Mouse (Mus musculus): ENCODE measurements around the gene Vwf. TPM values are rescaled to one million over a fixed set of nuclear protein-coding genes. Genes with fewer than 3 reads are reported as not detected.

Vwf gene
- polyA plus RNA-seq, 1 experiment = 15.4 TPM

DNA sequence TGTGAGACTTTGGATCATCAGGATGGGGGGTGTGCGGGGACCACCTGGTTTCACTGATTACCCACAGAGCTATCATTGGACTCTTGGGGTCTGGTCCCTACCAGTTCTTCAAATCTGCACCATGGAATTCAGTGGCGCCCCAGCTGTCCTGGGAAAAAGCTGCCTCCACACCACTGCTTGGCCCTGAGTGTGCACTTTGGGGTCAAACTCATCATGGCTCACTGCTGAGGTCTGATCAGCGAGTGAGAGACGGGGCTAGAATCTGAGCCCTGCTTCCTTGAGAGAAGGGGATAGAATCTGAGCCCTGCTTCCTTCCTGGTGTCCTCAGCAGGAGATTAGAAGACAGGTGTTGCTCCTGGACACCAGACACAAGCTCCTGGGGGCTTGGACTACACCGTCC, 55.8 kb downstream of the Vwf start:
- Histone ChIP-seq H3K27ac (ENCODE audit: control insufficient read depth, insufficient read depth, low read depth, low read length) (no peak overlapping the region), H3K4me3 (ENCODE audit: control insufficient read depth, low read depth, low read length) (no peak overlapping the region)

DNA sequence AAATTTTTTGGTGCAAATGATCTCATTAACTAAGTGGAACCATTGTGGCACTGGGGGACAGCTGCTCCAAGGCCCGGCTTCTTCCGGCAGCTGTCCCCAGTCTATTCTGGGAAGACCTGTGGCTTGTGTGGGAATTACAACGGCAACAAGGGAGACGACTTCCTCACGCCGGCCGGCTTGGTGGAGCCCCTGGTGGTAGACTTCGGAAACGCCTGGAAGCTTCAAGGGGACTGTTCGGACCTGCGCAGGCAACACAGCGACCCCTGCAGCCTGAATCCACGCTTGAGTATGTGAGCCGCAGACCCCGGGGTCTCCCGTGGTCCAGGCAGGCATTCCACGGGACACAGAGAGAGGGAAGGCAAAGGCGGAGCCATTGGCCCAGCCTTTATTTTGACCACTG, 56.7 kb downstream of the Vwf start:
- Histone ChIP-seq H3K27ac (ENCODE audit: control insufficient read depth, insufficient read depth, low read depth, low read length) (no peak overlapping the region), H3K4me1 (ENCODE audit: control insufficient read depth, insufficient read depth, low read length) (no peaks in the 10 kb centered on the region; the same call in 1 of the 2 replicates), H3K27me3 (ENCODE audit: control insufficient read depth, insufficient read depth, low read length) (no peaks in the 10 kb centered on the region), H3K36me3 (ENCODE audit: control insufficient read depth, insufficient read depth, low read length) (no peaks in the 10 kb centered on the region), H3K4me3 (ENCODE audit: control insufficient read depth, low read depth, low read length) (no peak overlapping the region)
- TF ChIP-seq CTCF (IDR thresholded peaks at IDR 0.05; ENCODE audit: control insufficient read depth, insufficient read depth, insufficient replicate concordance, low read depth, low read length) = peak; percentile 59
- TF ChIP-seq POLR2A (IDR thresholded peaks at IDR 0.05; ENCODE audit: control insufficient read depth, low read depth, low read length) = no peak

More for the DNA sequence above, 55.8 kb downstream of the Vwf start:
- no peaks in the 10 kb centered on the region; the same call in 1 of the 2 replicates for H3K4me1 ChIP-seq (ENCODE audit: control insufficient read depth, insufficient read depth, low read length)
- H3K36me3 ChIP-seq (ENCODE audit: control insufficient read depth, insufficient read depth, low read length) = no peaks in the 10 kb centered on the region
- H3K27me3 ChIP-seq (ENCODE audit: control insufficient read depth, insufficient read depth, low read length) = no peaks in the 10 kb centered on the region
- no peak for TF ChIP-seq POLR2A (IDR thresholded peaks at IDR 0.05; ENCODE audit: control insufficient read depth, low read depth, low read length)
- TF ChIP-seq CTCF (IDR thresholded peaks at IDR 0.05; ENCODE audit: control insufficient read depth, insufficient read depth, insufficient replicate concordance, low read depth, low read length) = no peak

DNA sequence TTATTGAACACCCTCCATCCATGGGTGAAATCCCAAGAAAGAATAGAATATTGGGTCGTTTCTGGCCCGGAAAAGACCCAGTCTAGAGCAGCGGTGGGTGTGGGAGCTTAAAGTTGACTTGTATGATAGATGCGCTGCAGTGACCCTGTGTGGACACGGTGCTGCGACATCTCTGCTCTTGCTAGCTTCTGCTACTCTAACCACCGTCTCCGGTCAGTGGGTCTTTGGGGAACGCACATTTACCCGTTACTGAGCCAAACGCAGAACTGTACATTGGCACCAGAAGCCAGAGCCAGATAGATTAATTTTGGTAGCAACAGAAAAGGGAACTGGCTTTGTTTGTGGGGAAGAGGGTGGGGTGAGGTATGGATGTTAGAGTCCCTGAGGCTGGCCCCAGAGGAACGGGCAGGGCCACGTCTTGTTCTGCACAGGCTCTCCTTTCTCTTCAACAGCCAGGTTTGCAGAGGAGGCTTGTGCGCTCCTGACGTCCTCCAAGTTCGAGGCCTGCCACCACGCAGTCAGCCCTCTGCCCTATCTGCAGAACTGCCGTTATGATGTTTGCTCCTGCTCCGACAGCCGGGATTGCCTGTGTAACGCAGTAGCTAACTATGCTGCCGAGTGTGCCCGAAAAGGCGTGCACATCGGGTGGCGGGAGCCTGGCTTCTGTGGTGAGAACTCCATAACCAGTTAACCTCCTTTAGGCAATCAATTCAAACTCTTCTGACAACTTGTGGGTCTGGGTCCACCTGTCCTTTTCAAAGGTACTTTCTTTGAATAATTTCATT, 57.3 kb downstream of the Vwf start:
- peak; percentile 14; the same call in 1 of the 2 replicates for TF ChIP-seq CTCF (IDR thresholded peaks at IDR 0.05; ENCODE audit: control insufficient read depth, insufficient read depth, insufficient replicate concordance, low read depth, low read length)
- no peak for TF ChIP-seq POLR2A (IDR thresholded peaks at IDR 0.05; ENCODE audit: control insufficient read depth, low read depth, low read length)
- H3K4me3 ChIP-seq (ENCODE audit: control insufficient read depth, low read depth, low read length) = no peak overlapping the region
- no peaks in the 10 kb centered on the region for H3K27me3 ChIP-seq (ENCODE audit: control insufficient read depth, insufficient read depth, low read length)
- no peaks in the 10 kb centered on the region; the same call in 1 of the 2 replicates for H3K4me1 ChIP-seq (ENCODE audit: control insufficient read depth, insufficient read depth, low read length)
- H3K36me3 ChIP-seq (ENCODE audit: control insufficient read depth, insufficient read depth, low read length) = no peaks in the 10 kb centered on the region
- H3K27ac ChIP-seq (ENCODE audit: control insufficient read depth, insufficient read depth, low read depth, low read length) = no peak overlapping the region

DNA sequence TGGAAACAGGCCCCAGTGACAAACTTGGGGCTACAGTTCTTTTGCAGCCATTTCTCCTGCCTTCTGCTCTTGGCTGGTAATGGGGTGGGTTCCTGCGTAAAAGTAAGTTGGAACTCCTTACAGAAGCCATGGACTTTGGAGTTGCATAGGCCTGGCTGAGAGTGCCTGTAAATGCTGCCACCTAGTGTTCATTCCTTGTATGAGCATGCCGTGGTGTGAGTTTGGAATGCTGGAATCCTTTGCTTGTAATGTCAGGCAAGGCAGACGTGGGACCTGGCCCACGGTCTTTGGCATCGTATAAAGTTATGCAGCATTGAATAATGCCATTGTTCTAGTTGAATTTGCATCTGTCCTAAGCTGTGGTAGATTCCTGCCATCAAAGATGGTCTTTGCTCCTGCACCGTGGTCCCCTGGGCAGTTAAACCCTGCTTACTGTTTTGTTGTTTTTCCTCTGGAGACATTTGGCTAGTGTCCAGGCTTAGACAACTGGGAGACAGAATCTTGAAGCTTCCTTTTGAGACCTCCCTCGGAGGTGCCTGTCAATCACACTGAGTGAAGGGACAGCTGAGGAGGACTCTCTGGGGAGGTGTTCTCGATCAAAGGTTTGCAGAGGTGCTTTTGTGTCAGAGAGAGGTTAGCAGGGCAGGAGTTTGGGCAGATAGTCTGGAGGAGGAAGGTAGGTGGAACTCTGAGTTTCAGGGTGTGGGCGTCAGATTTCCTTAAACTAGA, 58.1 kb downstream of the Vwf start:
- H3K4me3 ChIP-seq (ENCODE audit: control insufficient read depth, low read depth, low read length) = no peak overlapping the region
- no peaks in the 10 kb centered on the region for H3K36me3 ChIP-seq (ENCODE audit: control insufficient read depth, insufficient read depth, low read length)
- no peak overlapping the region for H3K27ac ChIP-seq (ENCODE audit: control insufficient read depth, insufficient read depth, low read depth, low read length)
- no peaks in the 10 kb centered on the region for H3K27me3 ChIP-seq (ENCODE audit: control insufficient read depth, insufficient read depth, low read length)
- peak; percentile 67; the same call in 1 of the 2 replicates for TF ChIP-seq CTCF (IDR thresholded peaks at IDR 0.05; ENCODE audit: control insufficient read depth, insufficient read depth, insufficient replicate concordance, low read depth, low read length)
- no peak for TF ChIP-seq POLR2A (IDR thresholded peaks at IDR 0.05; ENCODE audit: control insufficient read depth, low read depth, low read length)
- H3K4me1 ChIP-seq (ENCODE audit: control insufficient read depth, insufficient read depth, low read length) = no peaks in the 10 kb centered on the region; the same call in 1 of the 2 replicates

DNA sequence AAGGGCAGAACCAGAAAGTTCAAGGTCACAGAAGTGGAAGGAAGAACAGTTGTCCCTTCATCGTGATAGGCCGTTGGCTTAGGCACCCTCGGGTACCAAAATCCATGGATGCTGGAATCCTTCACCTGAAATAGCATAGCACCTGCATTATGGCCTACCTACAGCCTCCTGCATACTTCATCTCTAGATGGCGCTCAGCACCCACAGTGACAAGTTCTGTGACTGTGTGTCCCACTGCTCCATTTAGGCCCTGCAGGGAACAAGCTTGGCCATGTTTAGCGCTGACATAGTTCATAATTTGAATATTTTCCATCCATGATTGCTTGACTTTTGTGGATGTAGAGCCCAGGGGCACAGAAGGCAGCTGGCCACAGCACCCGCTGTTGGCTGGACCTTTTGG, 62.5 kb downstream of the Vwf start:
- no peak overlapping the region for H3K4me3 ChIP-seq (ENCODE audit: control insufficient read depth, low read depth, low read length)
- no peak for TF ChIP-seq CTCF (IDR thresholded peaks at IDR 0.05; ENCODE audit: control insufficient read depth, insufficient read depth, insufficient replicate concordance, low read depth, low read length)
- no peak for TF ChIP-seq POLR2A (IDR thresholded peaks at IDR 0.05; ENCODE audit: control insufficient read depth, low read depth, low read length)
- no peak overlapping the region for H3K27ac ChIP-seq (ENCODE audit: control insufficient read depth, insufficient read depth, low read depth, low read length)
- no peaks in the 10 kb centered on the region for H3K27me3 ChIP-seq (ENCODE audit: control insufficient read depth, insufficient read depth, low read length)
- no peaks in the 10 kb centered on the region for H3K36me3 ChIP-seq (ENCODE audit: control insufficient read depth, insufficient read depth, low read length)
- no peaks in the 10 kb centered on the region; the same call in 1 of the 2 replicates for H3K4me1 ChIP-seq (ENCODE audit: control insufficient read depth, insufficient read depth, low read length)

DNA sequence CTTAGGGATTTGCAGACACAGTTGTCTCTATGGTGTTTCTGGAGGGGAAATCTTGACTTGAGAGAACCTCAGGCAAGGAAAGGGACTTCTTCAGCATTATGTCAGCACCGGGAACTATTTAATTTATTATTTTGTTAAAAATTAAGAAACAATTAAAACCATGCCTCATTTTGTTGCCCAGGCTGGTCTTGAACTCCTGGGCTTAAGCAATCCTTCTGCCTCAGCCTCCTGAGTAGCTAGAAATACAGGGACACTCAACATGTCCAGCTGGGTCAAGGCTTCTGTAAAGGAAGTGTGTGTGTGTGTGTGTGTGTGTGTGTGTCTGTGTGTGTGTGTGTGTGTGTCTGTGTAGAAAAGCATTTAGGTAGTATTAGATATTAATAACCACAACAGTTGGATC, 71.3 kb downstream of the Vwf start:
- no peaks in the 10 kb centered on the region for H3K4me1 ChIP-seq (ENCODE audit: control insufficient read depth, insufficient read depth, low read length)
- TF ChIP-seq POLR2A (IDR thresholded peaks at IDR 0.05; ENCODE audit: control insufficient read depth, low read depth, low read length) (no peak), CTCF (IDR thresholded peaks at IDR 0.05; ENCODE audit: control insufficient read depth, insufficient read depth, insufficient replicate concordance, low read depth, low read length) (no peak)
- no peak overlapping the region for H3K4me3 ChIP-seq (ENCODE audit: control insufficient read depth, low read depth, low read length)
- H3K36me3 ChIP-seq (ENCODE audit: control insufficient read depth, insufficient read depth, low read length) = no peaks in the 10 kb centered on the region
- H3K27me3 ChIP-seq (ENCODE audit: control insufficient read depth, insufficient read depth, low read length) = no peaks in the 10 kb centered on the region
- no peak overlapping the region for H3K27ac ChIP-seq (ENCODE audit: control insufficient read depth, insufficient read depth, low read depth, low read length)

DNA sequence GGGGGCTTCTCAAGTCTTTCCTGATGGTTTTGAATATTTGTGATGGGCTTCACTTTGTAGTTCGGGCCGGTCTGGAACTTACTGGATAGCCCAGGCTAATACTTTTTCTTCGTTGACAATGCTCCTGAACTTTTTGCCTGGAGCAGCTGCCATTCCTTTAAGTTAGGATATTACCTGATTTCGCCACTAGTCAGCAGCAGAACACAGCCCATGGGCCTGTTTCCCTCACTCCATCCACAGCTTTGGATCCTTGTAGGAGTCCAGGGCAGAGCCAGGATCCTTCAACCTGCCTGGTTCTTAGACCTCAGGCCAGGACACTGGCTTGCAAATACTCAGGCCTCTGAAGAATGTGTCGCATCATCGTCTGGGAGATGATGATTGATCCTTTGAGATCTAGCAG, 74.2 kb downstream of the Vwf start:
- H3K27me3 ChIP-seq (ENCODE audit: control insufficient read depth, insufficient read depth, low read length) = no peaks in the 10 kb centered on the region
- H3K4me1 ChIP-seq (ENCODE audit: control insufficient read depth, insufficient read depth, low read length) = no peaks in the 10 kb centered on the region
- H3K36me3 ChIP-seq (ENCODE audit: control insufficient read depth, insufficient read depth, low read length) = no peaks in the 10 kb centered on the region
- TF ChIP-seq POLR2A (IDR thresholded peaks at IDR 0.05; ENCODE audit: control insufficient read depth, low read depth, low read length) = no peak
- no peak; the same call in 1 of the 2 replicates for TF ChIP-seq CTCF (IDR thresholded peaks at IDR 0.05; ENCODE audit: control insufficient read depth, insufficient read depth, insufficient replicate concordance, low read depth, low read length)
- no peak overlapping the region for H3K4me3 ChIP-seq (ENCODE audit: control insufficient read depth, low read depth, low read length)
- no peak overlapping the region for H3K27ac ChIP-seq (ENCODE audit: control insufficient read depth, insufficient read depth, low read depth, low read length)
